32 mouse cellular contexts compared by ENCODE assay signal in the genomic region with DNA sequence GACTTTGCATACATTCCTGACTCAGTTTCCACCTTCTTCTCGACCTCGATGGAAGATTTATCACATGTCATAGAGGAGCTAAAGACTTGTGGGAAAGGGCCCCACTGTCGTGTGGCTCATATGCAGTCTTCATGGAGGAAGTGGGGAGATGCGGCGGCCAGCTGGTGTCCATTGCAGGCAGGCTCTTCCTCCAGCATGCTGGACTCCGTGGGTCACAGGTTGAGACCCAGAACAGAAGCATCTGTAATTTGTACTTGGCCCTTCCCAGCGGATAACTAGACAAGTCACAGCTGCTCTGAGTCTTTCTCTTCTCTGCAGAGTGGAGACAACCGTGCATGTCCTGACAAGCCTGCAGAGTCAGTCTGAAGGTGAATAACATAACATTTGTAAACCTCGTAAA. TPM values are rescaled to one million over a fixed set of nuclear protein-coding genes. Genes with fewer than 3 reads are reported as not detected.
DNase-seq lines count a peak whose midpoint lies in the region; ATAC-seq and TF ChIP-seq lines count a peak whose summit lies in the region.
"Had no signal": no experiment of that assay in that cellular context is flagged by ENCODE, and none has a peak within 500 bp of the region (broad histone marks: within the 10 kb centered on the region; RNA-seq: fewer than 3 reads in every experiment).

No protein-coding gene starts in this region.

- no peak for TF ChIP-seq CTCF in kidney, postnatal 0 days (IDR thresholded peaks at IDR 0.05; ENCODE audit: low read depth)

- H3K9ac ChIP-seq in kidney, embryonic 16.5 days (replicated peaks; ENCODE audit: low read length) = no peak overlapping the region
- no peak overlapping the region for H3K9ac ChIP-seq in kidney, embryonic 15.5 days
- H3K9ac ChIP-seq in kidney, postnatal 0 days (ENCODE audit: low read depth, low read length) = no peak overlapping the region
- no peak overlapping the region for H3K9ac ChIP-seq in forebrain, embryonic 15.5 days (replicated peaks)
- H3K9ac ChIP-seq: hindbrain, embryonic 15.5 days; liver, embryonic 12.5 days; liver, postnatal 0 days; midbrain, embryonic 15.5 days had no signal

- no peak overlapping the region for H3K4me3 ChIP-seq in kidney, embryonic 16.5 days (ENCODE audit: low read length)
- H3K4me3 ChIP-seq in kidney, embryonic 15.5 days (replicated peaks) = no peak overlapping the region
- H3K4me3 ChIP-seq in kidney, postnatal 0 days (replicated peaks; ENCODE audit: low read depth, low read length) = no peak overlapping the region
- no peak overlapping the region for H3K4me3 ChIP-seq in forebrain, embryonic 15.5 days
- H3K4me3 ChIP-seq: hindbrain, embryonic 10.5 days; hindbrain, embryonic 15.5 days; liver, embryonic 12.5 days; midbrain, embryonic 10.5 days; midbrain, embryonic 15.5 days had no signal

- 40% methylated on average over 9 of the region's 9 CpGs for WGBS in kidney, embryonic 16.5 days
- 32% methylated on average over 9 of the region's 9 CpGs for WGBS in kidney, embryonic 15.5 days
- 29% methylated on average over 9 of the region's 9 CpGs for WGBS in kidney, postnatal 0 days
- 88% methylated on average over 9 of the region's 9 CpGs for WGBS in forebrain, embryonic 15.5 days

- no peaks in the 10 kb centered on the region for H3K9me3 ChIP-seq in kidney, embryonic 16.5 days (ENCODE audit: low read length)
- H3K9me3 ChIP-seq in kidney, embryonic 15.5 days (replicated peaks) = no peaks in the 10 kb centered on the region
- H3K9me3 ChIP-seq in kidney, postnatal 0 days (replicated peaks; ENCODE audit: low read length) = no peaks in the 10 kb centered on the region
- no peaks in the 10 kb centered on the region for H3K9me3 ChIP-seq in forebrain, embryonic 15.5 days
- H3K9me3 ChIP-seq: hindbrain, embryonic 10.5 days; hindbrain, embryonic 15.5 days; liver, embryonic 12.5 days; midbrain, embryonic 10.5 days; midbrain, embryonic 15.5 days had no signal

- H3K27ac ChIP-seq in kidney, embryonic 16.5 days (ENCODE audit: low read length) = no peak overlapping the region
- no peak overlapping the region for H3K27ac ChIP-seq in kidney, embryonic 15.5 days
- no peak overlapping the region for H3K27ac ChIP-seq in kidney, postnatal 0 days
- H3K27ac ChIP-seq in forebrain, embryonic 15.5 days (replicated peaks) = no peak overlapping the region
- H3K27ac ChIP-seq: hindbrain, embryonic 10.5 days; hindbrain, embryonic 15.5 days; liver, embryonic 12.5 days; midbrain, embryonic 10.5 days; midbrain, embryonic 15.5 days had no signal

- ATAC-seq in kidney, embryonic 16.5 days (ENCODE audit: low FRiP score, low TSS enrichment) = peak; percentile 54; the same call in 1 of the 2 replicates
- ATAC-seq in kidney, embryonic 15.5 days (replicated peaks; ENCODE audit: low FRiP score) = no peak
- no peak for ATAC-seq in kidney, postnatal 0 days (replicated peaks; ENCODE audit: low FRiP score, low read depth)
- ATAC-seq in forebrain, embryonic 15.5 days (replicated peaks) = no peak
- ATAC-seq: forebrain, embryonic 16.5 days; inflammation-experienced regulatory T-cells, adult 6 months; liver, embryonic 12.5 days; liver, postnatal 0 days; midbrain, embryonic 15.5 days had no signal

- H3K4me1 ChIP-seq in kidney, embryonic 16.5 days (ENCODE audit: insufficient read depth, low read length) = peaks cover 8% of the 10 kb centered on the region
- H3K4me1 ChIP-seq in kidney, embryonic 15.5 days = peaks cover 22% of the 10 kb centered on the region
- no peaks in the 10 kb centered on the region; the same call in 1 of the 2 replicates for H3K4me1 ChIP-seq in kidney, postnatal 0 days (replicated peaks; ENCODE audit: insufficient read depth, low read length)
- no peaks in the 10 kb centered on the region for H3K4me1 ChIP-seq in forebrain, embryonic 15.5 days
- H3K4me1 ChIP-seq: hindbrain, embryonic 15.5 days; liver, embryonic 12.5 days; midbrain, embryonic 15.5 days had no signal

- H3K4me2 ChIP-seq in kidney, embryonic 16.5 days (replicated peaks; ENCODE audit: low read depth, low read length) = no peak overlapping the region
- H3K4me2 ChIP-seq in kidney, embryonic 15.5 days = no peak overlapping the region
- H3K4me2 ChIP-seq in kidney, postnatal 0 days (ENCODE audit: low read length) = no peak overlapping the region
- no peak overlapping the region for H3K4me2 ChIP-seq in forebrain, embryonic 15.5 days (replicated peaks)
- H3K4me2 ChIP-seq: hindbrain, embryonic 15.5 days; liver, embryonic 12.5 days; midbrain, embryonic 15.5 days had no signal

- H3K27me3 ChIP-seq in kidney, embryonic 16.5 days (ENCODE audit: insufficient read depth, low read length) = no peaks in the 10 kb centered on the region
- H3K27me3 ChIP-seq in kidney, embryonic 15.5 days = peaks cover 10% of the 10 kb centered on the region; the same call in 1 of the 2 replicates
- H3K27me3 ChIP-seq in kidney, postnatal 0 days (ENCODE audit: insufficient read depth, low read length) = no peaks in the 10 kb centered on the region
- no peaks in the 10 kb centered on the region for H3K27me3 ChIP-seq in forebrain, embryonic 15.5 days
- H3K27me3 ChIP-seq: hindbrain, embryonic 15.5 days; midbrain, embryonic 15.5 days had no signal

- no peaks in the 10 kb centered on the region for H3K36me3 ChIP-seq in kidney, embryonic 16.5 days (ENCODE audit: insufficient read depth, low read length)
- no peaks in the 10 kb centered on the region for H3K36me3 ChIP-seq in kidney, embryonic 15.5 days
- no peaks in the 10 kb centered on the region for H3K36me3 ChIP-seq in kidney, postnatal 0 days (ENCODE audit: insufficient read depth, low read length)
- H3K36me3 ChIP-seq in forebrain, embryonic 15.5 days = no peaks in the 10 kb centered on the region
- H3K36me3 ChIP-seq: hindbrain, embryonic 10.5 days; hindbrain, embryonic 15.5 days; liver, embryonic 12.5 days; midbrain, embryonic 10.5 days; midbrain, embryonic 15.5 days had no signal

- DNase-seq in kidney, postnatal 0 days (ENCODE audit: low spot score) = peak; percentile 46
- peak; percentile 39 for DNase-seq in kidney, postnatal 14 days
- peak; percentile 11 for DNase-seq in lung, postnatal 14 days
- no peak for DNase-seq in testis, postnatal 14 days (ENCODE audit: low spot score)
- DNase-seq: adrenal gland, postnatal 25 days; B cell, adult 2 months; cerebellum, adult 18-20 months; cerebellum, postnatal 10 days; gastrocnemius, postnatal 10 days; heart, postnatal 14 days; layer of hippocampus, postnatal 36 days; left cerebral cortex, postnatal 4 days; liver, postnatal 0 days; right cerebral cortex, postnatal 25 days; spleen, adult 18-20 months; thymus, adult 18-20 months; thymus, postnatal 25 days had no signal

RNA-seq across cellular contexts. Expression of a gene that starts 8.8 kb away (rescaled TPM):
- not detected in 2 replicates for polyA plus RNA-seq in kidney, embryonic 16.5 days (2015; fragmentation: Nextera tagmentation; extraction: Ambion mirVana)
- not detected in 2 replicates for polyA plus RNA-seq in kidney, embryonic 15.5 days (2015; fragmentation: Nextera tagmentation; extraction: Ambion mirVana)
- not detected in 2 replicates for polyA plus RNA-seq in kidney, postnatal 0 days (2015; fragmentation: Nextera tagmentation; extraction: Ambion mirVana)
- not detected in 2 replicates for polyA plus RNA-seq in forebrain, embryonic 15.5 days (2015; fragmentation: Nextera tagmentation; extraction: Ambion mirVana)
- polyA plus RNA-seq: brain, embryonic 14.5 days; forebrain, embryonic 16.5 days; heart, embryonic 14.5 days; hindbrain, embryonic 10.5 days; hindbrain, embryonic 15.5 days; inflammation-experienced regulatory T-cells, adult 6 months; liver, embryonic 12.5 days; liver, postnatal 0 days; midbrain, embryonic 10.5 days; midbrain, embryonic 15.5 days; neural tube, embryonic 11.5 days; stomach, embryonic 16.5 days had no signal

RNA-seq across cellular contexts. Expression of a gene that starts 16.9 kb away (rescaled TPM):
- polyA plus RNA-seq in kidney, embryonic 16.5 days (2015; fragmentation: Nextera tagmentation; extraction: Ambion mirVana) = not detected in 2 replicates
- polyA plus RNA-seq in kidney, embryonic 15.5 days (2015; fragmentation: Nextera tagmentation; extraction: Ambion mirVana) = not detected in 2 replicates
- polyA plus RNA-seq in kidney, postnatal 0 days (2015; fragmentation: Nextera tagmentation; extraction: Ambion mirVana) = not detected in 2 replicates
- not detected in 2 replicates for polyA plus RNA-seq in forebrain, embryonic 15.5 days (2015; fragmentation: Nextera tagmentation; extraction: Ambion mirVana)
- polyA plus RNA-seq: brain, embryonic 14.5 days; forebrain, embryonic 16.5 days; heart, embryonic 14.5 days; hindbrain, embryonic 10.5 days; hindbrain, embryonic 15.5 days; liver, embryonic 12.5 days; midbrain, embryonic 15.5 days; neural tube, embryonic 11.5 days; stomach, embryonic 16.5 days had no signal

RNA-seq across cellular contexts. Expression of a gene that starts 24.4 kb away (rescaled TPM):
- polyA plus RNA-seq in kidney, embryonic 16.5 days (2015; fragmentation: Nextera tagmentation; extraction: Ambion mirVana) = not detected in 2 replicates
- polyA plus RNA-seq in kidney, embryonic 15.5 days (2015; fragmentation: Nextera tagmentation; extraction: Ambion mirVana) = 0.31 TPM in 1 of 2 replicates, not detected in the other
- polyA plus RNA-seq in kidney, postnatal 0 days (2015; fragmentation: Nextera tagmentation; extraction: Ambion mirVana) = not detected in 2 replicates
- not detected in 2 replicates for polyA plus RNA-seq in forebrain, embryonic 15.5 days (2015; fragmentation: Nextera tagmentation; extraction: Ambion mirVana)
- polyA plus RNA-seq: brain, embryonic 14.5 days; forebrain, embryonic 16.5 days; heart, embryonic 14.5 days; hindbrain, embryonic 10.5 days; inflammation-experienced regulatory T-cells, adult 6 months; liver, embryonic 12.5 days; liver, postnatal 0 days; midbrain, embryonic 10.5 days; midbrain, embryonic 15.5 days; neural tube, embryonic 11.5 days; stomach, embryonic 16.5 days had no signal

RNA-seq across cellular contexts. Expression of a gene that starts 35.0 kb away (rescaled TPM):
- polyA plus RNA-seq in kidney, embryonic 16.5 days (2015; fragmentation: Nextera tagmentation; extraction: Ambion mirVana) = not detected in 2 replicates
- polyA plus RNA-seq in kidney, embryonic 15.5 days (2015; fragmentation: Nextera tagmentation; extraction: Ambion mirVana) = not detected in 2 replicates
- not detected in 2 replicates for polyA plus RNA-seq in kidney, postnatal 0 days (2015; fragmentation: Nextera tagmentation; extraction: Ambion mirVana)
- not detected in 2 replicates for polyA plus RNA-seq in forebrain, embryonic 15.5 days (2015; fragmentation: Nextera tagmentation; extraction: Ambion mirVana)
- polyA plus RNA-seq: brain, embryonic 14.5 days; forebrain, embryonic 16.5 days; heart, embryonic 14.5 days; hindbrain, embryonic 10.5 days; liver, embryonic 12.5 days; liver, postnatal 0 days; midbrain, embryonic 10.5 days; midbrain, embryonic 15.5 days; neural tube, embryonic 11.5 days; stomach, embryonic 16.5 days had no signal

RNA-seq across cellular contexts. Expression of a gene that starts 42.2 kb away (rescaled TPM):
- not detected in 2 replicates for polyA plus RNA-seq in kidney, embryonic 16.5 days (2015; fragmentation: Nextera tagmentation; extraction: Ambion mirVana)
- not detected in 2 replicates for polyA plus RNA-seq in kidney, embryonic 15.5 days (2015; fragmentation: Nextera tagmentation; extraction: Ambion mirVana)
- polyA plus RNA-seq in kidney, postnatal 0 days (2015; fragmentation: Nextera tagmentation; extraction: Ambion mirVana) = not detected in 2 replicates
- not detected in 2 replicates for polyA plus RNA-seq in forebrain, embryonic 15.5 days (2015; fragmentation: Nextera tagmentation; extraction: Ambion mirVana)
- polyA plus RNA-seq: brain, embryonic 14.5 days; forebrain, embryonic 16.5 days; heart, embryonic 14.5 days; hindbrain, embryonic 10.5 days; hindbrain, embryonic 15.5 days; inflammation-experienced regulatory T-cells, adult 6 months; limb, embryonic 14.5 days; liver, embryonic 12.5 days; liver, postnatal 0 days; midbrain, embryonic 10.5 days; midbrain, embryonic 15.5 days; neural tube, embryonic 11.5 days; stomach, embryonic 16.5 days had no signal
